Mouse (Mus musculus) limb, embryonic 11.5 days (tissue): ENCODE results near the gene Tuba3a. TPM values are rescaled to one million over a fixed set of nuclear protein-coding genes. Genes with fewer than 3 reads are reported as not detected.

Source experiments
- microRNA-seq: library from miRNA; unstranded; fragments of <30 nt; microRNA quantifications from one replicate; pipeline ENCODE4, GENCODE M21; 2016
- polyA plus RNA-seq: library from polyadenylated mRNA; unstranded; fragments of >200 nt; fragmentation: Nextera tagmentation; extraction: Ambion mirVana; gene quantifications from 2 replicates; pipeline ENCODE4 v1.2.1, GENCODE M21; 2014

The Tuba3a gene
- polyA plus RNA-seq, 1 experiment from 2014 or later, result 0.35 TPM

Small RNA genes within 50 kb of the gene (microRNA-seq; reads per million reads assigned to microRNA genes)
- not detected for gene Mir8113

Other genes with a start within 250 kb of the Tuba3a start
- 128 and 134 TPM in 2 replicates for gene Ing4, start 246.3 kb downstream of the Tuba3a start, polyA plus RNA-seq
- 13.3 and 16.1 TPM in 2 replicates for gene Acrbp, start 236.4 kb downstream of the Tuba3a start, polyA plus RNA-seq
- gene Lpar5, start 218.1 kb downstream of the Tuba3a start, polyA plus RNA-seq, result 0.32 TPM in 1 of 2 replicates, not detected in the other
- gene Chd4, start 190.1 kb downstream of the Tuba3a start, polyA plus RNA-seq, result 110 and 117 TPM in 2 replicates
- gene Nop2, start 154.1 kb downstream of the Tuba3a start, polyA plus RNA-seq, result 71.4 and 76.3 TPM in 2 replicates
- 12.7 and 14.5 TPM in 2 replicates for gene Iffo1, start 140.8 kb downstream of the Tuba3a start, polyA plus RNA-seq
- 2,642 and 2,787 TPM in 2 replicates for gene Gapdh, start 119.6 kb downstream of the Tuba3a start, polyA plus RNA-seq
- 181 and 182 TPM in 2 replicates for gene Ncapd2, start 94.3 kb downstream of the Tuba3a start, polyA plus RNA-seq
- gene Mrpl51, start 94.2 kb downstream of the Tuba3a start, polyA plus RNA-seq, result 216 and 218 TPM in 2 replicates
- 2.3 and 2.6 TPM in 2 replicates for gene Vamp1, start 70.5 kb downstream of the Tuba3a start, polyA plus RNA-seq
- 0.82 and 0.87 TPM in 2 replicates for gene Tapbpl, start 54.2 kb downstream of the Tuba3a start, polyA plus RNA-seq
- gene Cd27, start 49.0 kb downstream of the Tuba3a start, polyA plus RNA-seq, result 0.89 and 1.4 TPM in 2 replicates
- gene Ltbr, start 27.8 kb upstream of the Tuba3a start, polyA plus RNA-seq, result 34.5 and 36.6 TPM in 2 replicates
- gene Scnn1a, start 34.6 kb upstream of the Tuba3a start, polyA plus RNA-seq, result 1.2 and 1.3 TPM in 2 replicates
- 45.4 and 46.6 TPM in 2 replicates for gene Tnfrsf1a, start 63.3 kb upstream of the Tuba3a start, polyA plus RNA-seq
- gene Plekhg6, start 94.8 kb upstream of the Tuba3a start, polyA plus RNA-seq, result 0.13 and 0.27 TPM in 2 replicates
- gene Cd9, start 208.7 kb upstream of the Tuba3a start, polyA plus RNA-seq, result 40.2 and 42.4 TPM in 2 replicates